Mouse (Mus musculus) intestine, embryonic 15.5 days (tissue): ENCODE data around the gene S1pr2. TPM values are rescaled to one million over a fixed set of nuclear protein-coding genes. Genes with fewer than 3 reads are reported as not detected.

Experiments
- ATAC-seq: fragments of 200-750 bp; cut with Nextera tagmentation; 2 replicates; pipeline ENCODE4 v1.8.0; 2017; ENCODE audit warnings: moderate TSS enrichment, moderate library complexity
- H3K27ac ChIP-seq: fragments of 300-500 bp; sonication (generic); 2 replicates; pipeline ENCODE4 v1.5.1; 2015; ENCODE audit warnings: mild to moderate bottlenecking, inconsistent platforms
- H3K27me3 ChIP-seq: fragments of 300-500 bp; sonication (generic); replicated peaks from 2 replicates; pipeline ENCODE4 v1.6.1; 2015; ENCODE audit warnings: inconsistent platforms
- H3K36me3 ChIP-seq: fragments of 300-500 bp; sonication (generic); 2 replicates; pipeline ENCODE4 v1.6.1; 2015; ENCODE audit warnings: inconsistent platforms
- H3K4me1 ChIP-seq: fragments of 300-500 bp; sonication (generic); replicated peaks from 2 replicates; pipeline ENCODE4 v1.6.1; 2015; ENCODE audit warnings: inconsistent platforms
- H3K4me2 ChIP-seq: fragments of 300-500 bp; sonication (generic); replicated peaks from 2 replicates; pipeline ENCODE4 v1.6.1; 2015; ENCODE audit warnings: mild to moderate bottlenecking, inconsistent platforms
- H3K4me3 ChIP-seq: fragments of 300-500 bp; sonication (generic); replicated peaks from 2 replicates; pipeline ENCODE4 v1.5.1; 2015; ENCODE audit warnings: inconsistent platforms
- H3K9ac ChIP-seq: fragments of 300-500 bp; sonication (generic); 2 replicates; pipeline ENCODE4 v1.6.1; 2015; ENCODE audit warnings: inconsistent platforms
- H3K9me3 ChIP-seq: fragments of 300-500 bp; sonication (generic); 2 replicates; pipeline ENCODE4 v1.6.1; 2016; ENCODE audit warnings: inconsistent platforms
- WGBS: fragments of 180-500 bp; shearing (Covaris S2); methylation state at CpG from one replicate; pipeline ENCODE4 v1.1.7; 2015; 5-methylcytosine and 5-hydroxymethylcytosine counted together
- polyA plus RNA-seq: library from polyadenylated mRNA; unstranded; fragments of >200 nt; fragmentation: Nextera tagmentation; extraction: Ambion mirVana; gene quantifications from 2 replicates; pipeline ENCODE4 v1.2.1, GENCODE M21; 2015

Gene S1pr2
- polyA plus RNA-seq: 29.2 and 30.4 TPM in 2 replicates

GRCm38 (mm10) chr9:20976216-20976960 lies at the start of gene S1pr2:
S1pr2 (minus strand) TSS chr9:20976781.
- Histone ChIP-seq H3K36me3 (no peaks in the 10 kb centered on the region), H3K4me2 (peak within 1 kb of the TSS; percentile 91), H3K27ac (peak within 1 kb of the TSS; percentile 96), H3K27me3 (no peaks in the 10 kb centered on the region), H3K9me3 (no peaks in the 10 kb centered on the region), H3K9ac (peak within 1 kb of the TSS; percentile 97), H3K4me1 (peaks cover 48% of the 10 kb centered on the region), H3K4me3 (peak within 1 kb of the TSS; percentile 97)
- WGBS: 0% methylated on average over 47 of the region's 47 CpGs
- peak; percentile 78 for ATAC-seq

- H3K9ac ChIP-seq: no peak overlapping the region
- H3K27me3 ChIP-seq: peaks cover 11% of the 10 kb centered on the region
- ATAC-seq: no peak; the same call in 1 of the 2 replicates
- H3K4me1 ChIP-seq: peaks cover 13% of the 10 kb centered on the region
- H3K36me3 ChIP-seq: no peaks in the 10 kb centered on the region
- H3K9me3 ChIP-seq: no peaks in the 10 kb centered on the region
- H3K4me2 ChIP-seq: 0 out of 2 replicates have a peak overlapping the region, but pooled peaks have one; percentile 2
- WGBS: 51% methylated on average over 19 of the region's 19 CpGs
- no peak overlapping the region for H3K4me3 ChIP-seq
- H3K27ac ChIP-seq: no peak overlapping the region
Measured at GRCm38 (mm10) chr9:21025258-21025810, 48.8 kb upstream of the S1pr2 start.

- H3K4me1 ChIP-seq: no peaks in the 10 kb centered on the region
- WGBS: 78% methylated on average over 1 of the region's 1 CpGs
Measured at GRCm38 (mm10) chr9:21022726-21023125, 46.1 kb upstream of the S1pr2 start.

GRCm38 (mm10) chr9:21022288-21022687 lies 45.7 kb upstream of the S1pr2 start:
- no peak for ATAC-seq
- no peaks in the 10 kb centered on the region for H3K4me1 ChIP-seq
- H3K4me3 ChIP-seq: no peak overlapping the region
- WGBS: 54% methylated on average over 6 of the region's 6 CpGs
- no peaks in the 10 kb centered on the region for H3K9me3 ChIP-seq
- no peaks in the 10 kb centered on the region for H3K36me3 ChIP-seq
- H3K27ac ChIP-seq: no peak overlapping the region
- H3K27me3 ChIP-seq: 0 out of 2 replicates have a peak, but pooled peaks cover 2% of the 10 kb centered on the region
- no peak overlapping the region for H3K9ac ChIP-seq
- H3K4me2 ChIP-seq: no peak overlapping the region

More at GRCm38 (mm10) chr9:21022726-21023125, 46.1 kb upstream of the S1pr2 start:
- Histone ChIP-seq H3K4me3 (no peak overlapping the region), H3K9ac (no peak overlapping the region), H3K36me3 (no peaks in the 10 kb centered on the region), H3K27me3 (no peaks in the 10 kb centered on the region), H3K9me3 (no peaks in the 10 kb centered on the region), H3K4me2 (no peak overlapping the region), H3K27ac (no peak overlapping the region)
- ATAC-seq: no peak

GRCm38 (mm10) chr9:21021363-21021762 lies 44.8 kb upstream of the S1pr2 start:
- ATAC-seq: no peak
- WGBS: 85% methylated on average over 3 of the region's 3 CpGs

GRCm38 (mm10) chr9:21018600-21018999 lies 42.0 kb upstream of the S1pr2 start:
- Histone ChIP-seq H3K27me3 (peaks cover 15% of the 10 kb centered on the region), H3K36me3 (no peaks in the 10 kb centered on the region), H3K4me3 (no peak overlapping the region), H3K27ac (no peak overlapping the region), H3K9me3 (no peaks in the 10 kb centered on the region), H3K9ac (no peak overlapping the region), H3K4me2 (no peak overlapping the region), H3K4me1 (peaks cover 23% of the 10 kb centered on the region)
- 62% methylated on average over 2 of the region's 2 CpGs for WGBS
- ATAC-seq: no peak

More at GRCm38 (mm10) chr9:21021363-21021762, 44.8 kb upstream of the S1pr2 start:
- Histone ChIP-seq H3K27me3 (peaks cover 8% of the 10 kb centered on the region; the same call in 1 of the 2 replicates), H3K4me2 (no peak overlapping the region), H3K27ac (no peak overlapping the region), H3K36me3 (no peaks in the 10 kb centered on the region), H3K9me3 (no peaks in the 10 kb centered on the region), H3K4me1 (peaks cover 6% of the 10 kb centered on the region; the same call in 1 of the 2 replicates), H3K4me3 (no peak overlapping the region), H3K9ac (no peak overlapping the region)

- H3K4me1 ChIP-seq: peaks cover 23% of the 10 kb centered on the region
- H3K4me3 ChIP-seq: peak overlapping the region; percentile 44; the same call in 1 of the 2 replicates
- H3K36me3 ChIP-seq: no peaks in the 10 kb centered on the region
- no peaks in the 10 kb centered on the region for H3K9me3 ChIP-seq
- peaks cover 15% of the 10 kb centered on the region for H3K27me3 ChIP-seq
- 34% methylated on average over 4 of the region's 4 CpGs for WGBS
- H3K27ac ChIP-seq: no peak overlapping the region
- no peak overlapping the region for H3K9ac ChIP-seq
- peak overlapping the region; percentile 83 for H3K4me2 ChIP-seq
- ATAC-seq: no peak
Measured at GRCm38 (mm10) chr9:21017177-21017575, 40.6 kb upstream of the S1pr2 start.

- H3K9me3 ChIP-seq: no peaks in the 10 kb centered on the region
- H3K4me1 ChIP-seq: peaks cover 26% of the 10 kb centered on the region
- peak overlapping the region; percentile 83 for H3K4me2 ChIP-seq
- H3K27ac ChIP-seq: no peak overlapping the region
- WGBS: 6% methylated on average over 17 of the region's 17 CpGs
- H3K9ac ChIP-seq: peak overlapping the region; percentile 13; the same call in 1 of the 2 replicates
- peaks cover 15% of the 10 kb centered on the region for H3K27me3 ChIP-seq
- no peaks in the 10 kb centered on the region for H3K36me3 ChIP-seq
- ATAC-seq: peak; percentile 40
- peak overlapping the region; percentile 44 for H3K4me3 ChIP-seq
Measured at GRCm38 (mm10) chr9:21016331-21017176, 40.0 kb upstream of the S1pr2 start.

- Histone ChIP-seq H3K36me3 (no peaks in the 10 kb centered on the region), H3K9me3 (no peaks in the 10 kb centered on the region), H3K4me3 (peak within 1 kb of the TSS; percentile 44), H3K4me2 (peak within 1 kb of the TSS; percentile 83), H3K4me1 (peaks cover 27% of the 10 kb centered on the region), H3K27me3 (peaks cover 15% of the 10 kb centered on the region), H3K9ac (peak within 1 kb of the TSS; percentile 37), H3K27ac (peak within 1 kb of the TSS; percentile 51; the same call in 1 of the 2 replicates)
- peak; percentile 88 for ATAC-seq
- under 1% methylated on average over 30 of the region's 30 CpGs for WGBS
Measured at GRCm38 (mm10) chr9:21015571-21016130, 39.1 kb upstream of the S1pr2 start, which contains the start of gene Icam1. Icam1 (plus strand) TSS chr9:21015985.

GRCm38 (mm10) chr9:21014691-21015570 lies 38.4 kb upstream of the S1pr2 start:
- ATAC-seq: peak; percentile 55
- H3K27me3 ChIP-seq: peaks cover 15% of the 10 kb centered on the region
- WGBS: 7% methylated on average over 29 of the region's 29 CpGs

GRCm38 (mm10) chr9:21012368-21012767 lies 35.8 kb upstream of the S1pr2 start:
- no peak for ATAC-seq
- no peak overlapping the region for H3K4me2 ChIP-seq

More at GRCm38 (mm10) chr9:21014691-21015570, 38.4 kb upstream of the S1pr2 start:
- no peaks in the 10 kb centered on the region for H3K36me3 ChIP-seq
- H3K9ac ChIP-seq: peak overlapping the region; percentile 37
- peaks cover 27% of the 10 kb centered on the region for H3K4me1 ChIP-seq
- H3K4me3 ChIP-seq: peak overlapping the region; percentile 44
- H3K27ac ChIP-seq: peak overlapping the region; percentile 51; the same call in 1 of the 2 replicates
- H3K9me3 ChIP-seq: no peaks in the 10 kb centered on the region
- peak overlapping the region; percentile 83 for H3K4me2 ChIP-seq

More at GRCm38 (mm10) chr9:21012368-21012767, 35.8 kb upstream of the S1pr2 start:
- H3K9ac ChIP-seq: no peak overlapping the region
- 43% methylated on average over 1 of the region's 1 CpGs for WGBS
- 0 out of 2 replicates have a peak overlapping the region, but pooled peaks have one; percentile 10 for H3K27ac ChIP-seq
- no peaks in the 10 kb centered on the region for H3K9me3 ChIP-seq
- H3K4me1 ChIP-seq: peaks cover 27% of the 10 kb centered on the region
- peaks cover 14% of the 10 kb centered on the region for H3K27me3 ChIP-seq
- no peak overlapping the region for H3K4me3 ChIP-seq
- peaks cover 7% of the 10 kb centered on the region; the same call in 1 of the 2 replicates for H3K36me3 ChIP-seq
